Mouse (Mus musculus): ENCODE data around the gene Otud4. TPM values are rescaled to one million over a fixed set of nuclear protein-coding genes. Genes with fewer than 3 reads are reported as not detected.

Gene Otud4
- polyA plus RNA-seq, 1 experiment, result 20.9 TPM

DNA sequence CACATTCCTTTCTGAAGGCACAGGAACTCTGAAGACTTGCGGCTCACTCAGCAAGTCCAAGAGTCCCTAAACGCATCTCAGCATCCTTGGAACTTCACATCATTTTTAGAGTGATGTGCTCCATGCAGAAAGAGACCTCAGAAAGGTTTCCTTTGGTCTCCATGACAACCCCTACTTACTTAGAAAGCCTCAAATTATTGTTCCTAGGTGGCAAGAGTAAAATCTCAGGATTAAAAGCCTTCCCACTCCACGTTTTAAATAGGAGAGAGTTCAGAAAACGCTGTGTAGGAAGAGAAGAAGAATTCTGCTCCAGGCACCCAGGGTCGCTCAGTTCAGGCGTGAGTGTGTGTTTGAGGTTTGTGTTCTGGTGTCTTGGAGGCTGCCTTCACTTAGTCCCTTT, 27.1 kb upstream of the Otud4 start:
- H3K4me3 ChIP-seq (ENCODE audit: extremely low read depth, insufficient read depth, insufficient read length), result no peak overlapping the region
- H3K36me3 ChIP-seq (ENCODE audit: control insufficient read depth, insufficient read depth, low read length), result no peaks in the 10 kb centered on the region
- DNase-seq (ENCODE audit: low read depth in 1 of 2, low spot score in 2 of 2), result no peak
- TF ChIP-seq POLR2A (IDR thresholded peaks at IDR 0.05; ENCODE audit: low read depth, low read length) (no peak), CTCF (IDR thresholded peaks at IDR 0.05; ENCODE audit: extremely low read depth, insufficient read depth, insufficient read length, insufficient replicate concordance) (no peak)
- H3K27me3 ChIP-seq (ENCODE audit: control insufficient read depth, insufficient read depth, low read length), result no peaks in the 10 kb centered on the region
- 76% methylated on average over 6 of the region's 6 CpGs for WGBS
- peaks cover 4% of the 10 kb centered on the region; the same call in 1 of the 2 replicates for H3K4me1 ChIP-seq (ENCODE audit: control insufficient read depth, insufficient read depth, insufficient read length)
- H3K27ac ChIP-seq (ENCODE audit: insufficient read depth, low read length), result no peak overlapping the region

DNA sequence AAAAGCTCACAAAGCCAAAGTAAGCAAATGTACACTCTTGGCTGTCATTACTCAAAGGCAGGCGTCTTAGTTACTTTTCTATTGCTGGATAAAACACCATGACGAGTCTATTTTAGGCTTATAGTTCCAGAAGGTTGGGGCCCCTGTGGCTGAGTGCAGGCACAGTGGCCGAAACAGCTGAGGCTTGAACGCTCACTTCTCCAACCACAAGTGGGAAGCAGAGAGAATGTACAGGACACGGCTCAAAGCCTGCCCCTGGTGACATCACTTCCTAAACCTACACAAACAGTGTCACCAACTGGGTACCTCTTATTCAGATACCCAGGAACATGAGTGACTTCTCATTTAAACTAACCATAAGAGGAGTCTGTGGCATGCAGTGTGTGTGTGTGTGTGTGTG, 26.5 kb upstream of the Otud4 start:
- 4% methylated on average over 5 of the region's 5 CpGs for WGBS
- peak overlapping the region; percentile 57 for H3K27ac ChIP-seq (ENCODE audit: insufficient read depth, low read length)
- H3K4me3 ChIP-seq (ENCODE audit: extremely low read depth, insufficient read depth, insufficient read length), result no peak overlapping the region
- TF ChIP-seq CTCF (IDR thresholded peaks at IDR 0.05; ENCODE audit: extremely low read depth, insufficient read depth, insufficient read length, insufficient replicate concordance), result no peak; the same call in 1 of the 2 replicates
- TF ChIP-seq POLR2A (IDR thresholded peaks at IDR 0.05; ENCODE audit: low read depth, low read length), result no peak
- peaks cover 4% of the 10 kb centered on the region; the same call in 1 of the 2 replicates for H3K4me1 ChIP-seq (ENCODE audit: control insufficient read depth, insufficient read depth, insufficient read length)
- DNase-seq (ENCODE audit: low read depth in 1 of 2, low spot score in 2 of 2), result peak; percentile 57 to 60
- no peaks in the 10 kb centered on the region for H3K27me3 ChIP-seq (ENCODE audit: control insufficient read depth, insufficient read depth, low read length)
- no peaks in the 10 kb centered on the region for H3K36me3 ChIP-seq (ENCODE audit: control insufficient read depth, insufficient read depth, low read length)

DNA sequence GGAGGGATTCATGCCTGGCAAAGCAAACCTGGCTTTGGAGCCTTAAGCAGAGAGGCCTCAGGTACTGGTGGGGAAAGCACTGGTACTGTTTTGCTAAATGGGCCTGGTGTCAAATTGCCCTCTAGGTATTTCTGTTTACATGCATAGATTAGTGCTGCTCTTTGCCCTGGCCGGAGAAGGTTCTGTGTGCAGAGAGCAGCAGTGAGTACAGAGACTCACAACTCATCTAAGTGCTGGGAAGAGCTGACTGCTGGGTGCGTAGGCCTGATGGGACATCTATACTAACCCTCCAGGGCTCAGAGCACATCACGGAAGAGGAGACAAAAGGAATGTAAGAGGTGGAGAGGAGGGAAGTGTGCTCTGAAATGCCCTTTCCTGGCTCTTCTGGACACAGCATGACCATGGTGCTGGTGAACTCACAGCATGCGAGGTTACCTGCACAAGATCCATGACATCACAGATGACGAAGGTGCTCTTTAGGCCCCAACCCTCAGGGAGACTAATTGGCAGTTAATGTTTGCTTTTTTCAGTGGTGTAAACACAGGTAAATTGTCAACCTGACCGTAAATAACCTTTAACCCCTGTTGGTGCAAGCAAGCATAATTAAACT, 23.6 kb upstream of the Otud4 start:
- Histone ChIP-seq H3K27ac (ENCODE audit: insufficient read depth, low read length) (no peak overlapping the region), H3K4me3 (ENCODE audit: extremely low read depth, insufficient read depth, insufficient read length) (no peak overlapping the region), H3K4me1 (ENCODE audit: control insufficient read depth, insufficient read depth, insufficient read length) (peaks cover 4% of the 10 kb centered on the region; the same call in 1 of the 2 replicates), H3K36me3 (ENCODE audit: control insufficient read depth, insufficient read depth, low read length) (no peaks in the 10 kb centered on the region), H3K27me3 (ENCODE audit: control insufficient read depth, insufficient read depth, low read length) (no peaks in the 10 kb centered on the region)
- DNase-seq (ENCODE audit: low read depth in 1 of 2, low spot score in 2 of 2), result no peak
- TF ChIP-seq CTCF (IDR thresholded peaks at IDR 0.05; ENCODE audit: extremely low read depth, insufficient read depth, insufficient read length, insufficient replicate concordance), result no peak
- 93% methylated on average over 6 of the region's 6 CpGs for WGBS

DNA sequence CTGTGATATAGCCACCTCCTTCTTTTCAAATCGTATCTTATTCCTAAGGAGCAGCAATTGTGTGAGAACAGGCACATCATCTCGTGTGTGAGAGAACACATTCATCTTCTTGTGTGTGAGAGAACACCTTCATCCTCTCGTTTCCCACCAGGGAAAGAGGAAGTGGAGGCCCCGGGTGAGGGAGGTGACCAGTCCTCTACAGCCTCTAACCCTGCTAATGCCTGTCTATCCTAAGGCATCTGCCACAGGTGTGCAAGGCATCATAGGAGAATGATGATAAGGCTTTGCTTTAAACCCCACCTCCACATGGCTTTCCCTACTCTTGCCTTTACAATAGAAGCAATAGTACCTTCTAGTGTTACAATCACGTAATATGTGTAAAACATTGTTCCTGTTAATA, 20.5 kb upstream of the Otud4 start:
- Histone ChIP-seq H3K27me3 (ENCODE audit: control insufficient read depth, insufficient read depth, low read length) (no peaks in the 10 kb centered on the region), H3K36me3 (ENCODE audit: control insufficient read depth, insufficient read depth, low read length) (no peaks in the 10 kb centered on the region), H3K4me3 (ENCODE audit: extremely low read depth, insufficient read depth, insufficient read length) (no peak overlapping the region), H3K4me1 (ENCODE audit: control insufficient read depth, insufficient read depth, insufficient read length) (no peaks in the 10 kb centered on the region), H3K27ac (ENCODE audit: insufficient read depth, low read length) (no peak overlapping the region)
- 45% methylated on average over 5 of the region's 5 CpGs for WGBS
- no peak for TF ChIP-seq CTCF (IDR thresholded peaks at IDR 0.05; ENCODE audit: extremely low read depth, insufficient read depth, insufficient read length, insufficient replicate concordance)
- DNase-seq (ENCODE audit: low read depth in 1 of 2, low spot score in 2 of 2), result no peak

DNA sequence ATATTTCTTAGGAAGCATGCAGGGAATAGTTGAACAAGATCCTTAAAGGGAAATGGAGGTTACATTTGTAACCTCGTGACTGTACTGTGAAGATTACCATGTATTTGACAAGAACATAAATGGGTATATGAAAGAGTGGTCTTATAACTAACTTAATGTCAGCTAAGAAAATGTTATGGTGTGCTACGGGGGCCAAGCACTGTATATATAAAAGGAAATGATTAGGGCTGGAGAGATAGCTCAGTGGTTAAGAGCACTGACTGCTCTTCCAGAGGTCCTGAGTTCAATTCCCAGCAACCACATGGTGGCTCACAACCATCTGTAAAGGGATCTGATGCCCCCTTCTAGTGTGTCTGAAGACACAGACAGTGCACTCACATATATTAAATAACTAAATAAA, 20.1 kb upstream of the Otud4 start:
- TF ChIP-seq POLR2A (IDR thresholded peaks at IDR 0.05; ENCODE audit: low read depth, low read length), result no peak
- no peak for TF ChIP-seq CTCF (IDR thresholded peaks at IDR 0.05; ENCODE audit: extremely low read depth, insufficient read depth, insufficient read length, insufficient replicate concordance)
- no peak for DNase-seq (ENCODE audit: low read depth in 1 of 2, low spot score in 2 of 2)
- Histone ChIP-seq H3K4me3 (ENCODE audit: extremely low read depth, insufficient read depth, insufficient read length) (no peak overlapping the region), H3K4me1 (ENCODE audit: control insufficient read depth, insufficient read depth, insufficient read length) (no peaks in the 10 kb centered on the region), H3K27me3 (ENCODE audit: control insufficient read depth, insufficient read depth, low read length) (no peaks in the 10 kb centered on the region), H3K36me3 (ENCODE audit: control insufficient read depth, insufficient read depth, low read length) (no peaks in the 10 kb centered on the region), H3K27ac (ENCODE audit: insufficient read depth, low read length) (no peak overlapping the region)
- 75% methylated on average over 2 of the region's 2 CpGs for WGBS

DNA sequence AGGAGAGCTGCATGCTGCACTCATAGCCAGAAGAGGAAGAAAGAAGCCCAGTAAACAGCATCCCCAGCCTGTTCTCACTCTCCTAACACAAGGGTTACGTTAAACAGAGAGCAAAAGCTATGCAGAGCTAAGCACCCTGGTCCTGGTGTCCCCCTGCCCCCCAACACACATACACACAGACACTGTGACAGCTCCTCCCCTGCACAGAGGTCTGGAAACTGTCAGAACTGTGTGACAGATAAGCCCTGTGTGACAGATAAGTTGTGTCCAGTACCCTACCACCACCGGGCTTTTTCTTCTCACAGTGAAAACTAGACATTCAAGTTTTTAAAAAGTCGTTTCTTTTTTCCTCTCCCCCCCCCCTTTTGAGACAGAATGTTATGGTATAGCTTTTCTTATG, 19.4 kb upstream of the Otud4 start:
- no peaks in the 10 kb centered on the region for H3K4me1 ChIP-seq (ENCODE audit: control insufficient read depth, insufficient read depth, insufficient read length)
- TF ChIP-seq CTCF (IDR thresholded peaks at IDR 0.05; ENCODE audit: extremely low read depth, insufficient read depth, insufficient read length, insufficient replicate concordance), result no peak
- H3K27ac ChIP-seq (ENCODE audit: insufficient read depth, low read length), result no peak overlapping the region
- 36% methylated on average over 3 of the region's 3 CpGs for WGBS
- H3K27me3 ChIP-seq (ENCODE audit: control insufficient read depth, insufficient read depth, low read length), result no peaks in the 10 kb centered on the region
- DNase-seq (ENCODE audit: low read depth in 1 of 2, low spot score in 2 of 2), result no peak
- no peak overlapping the region for H3K4me3 ChIP-seq (ENCODE audit: extremely low read depth, insufficient read depth, insufficient read length)
- H3K36me3 ChIP-seq (ENCODE audit: control insufficient read depth, insufficient read depth, low read length), result no peaks in the 10 kb centered on the region

DNA sequence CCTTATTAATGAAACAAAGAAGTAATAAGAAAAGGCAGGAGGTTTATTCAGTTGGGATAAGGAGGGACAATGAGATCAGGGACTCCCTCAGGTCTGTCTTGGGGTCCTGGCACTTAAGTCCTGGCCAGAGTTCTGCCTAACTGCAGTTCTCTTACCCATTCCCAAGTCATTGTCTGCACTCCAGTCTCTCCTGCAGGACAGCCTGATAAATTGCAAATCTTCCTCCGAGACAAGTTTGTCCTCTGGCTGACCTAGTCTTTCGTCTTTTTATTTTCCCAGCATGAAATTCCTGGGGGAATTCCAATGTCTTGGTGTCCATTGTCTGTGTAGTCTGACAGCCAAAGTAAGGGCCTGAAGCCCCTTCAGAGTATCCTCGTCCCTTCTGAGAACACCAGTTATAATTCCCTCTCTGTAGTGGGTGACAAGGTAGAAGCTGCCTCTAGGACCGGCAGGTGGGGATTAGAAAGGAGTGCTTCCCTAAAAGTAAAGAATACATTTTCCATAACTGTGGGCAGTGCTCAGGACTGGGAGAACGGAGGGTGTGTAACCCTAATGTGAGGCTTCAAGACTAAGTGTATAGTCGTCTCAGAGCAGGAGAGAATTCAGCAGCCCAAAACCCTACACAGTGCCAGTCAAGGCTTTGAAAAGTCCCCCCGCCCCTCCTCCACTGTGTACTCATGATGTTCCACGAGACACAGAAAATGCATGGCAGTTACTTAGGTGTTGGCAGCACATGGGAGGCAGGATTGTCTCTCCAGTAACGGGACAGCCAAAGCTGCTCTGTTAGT, 18.7 kb upstream of the Otud4 start:
- Histone ChIP-seq H3K27me3 (ENCODE audit: control insufficient read depth, insufficient read depth, low read length) (no peaks in the 10 kb centered on the region), H3K36me3 (ENCODE audit: control insufficient read depth, insufficient read depth, low read length) (no peaks in the 10 kb centered on the region), H3K4me1 (ENCODE audit: control insufficient read depth, insufficient read depth, insufficient read length) (no peaks in the 10 kb centered on the region), H3K27ac (ENCODE audit: insufficient read depth, low read length) (no peak overlapping the region), H3K4me3 (ENCODE audit: extremely low read depth, insufficient read depth, insufficient read length) (no peak overlapping the region)
- TF ChIP-seq CTCF (IDR thresholded peaks at IDR 0.05; ENCODE audit: extremely low read depth, insufficient read depth, insufficient read length, insufficient replicate concordance) (no peak), POLR2A (IDR thresholded peaks at IDR 0.05; ENCODE audit: low read depth, low read length) (no peak)
- WGBS, result 79% methylated on average over 9 of the region's 9 CpGs
- DNase-seq (ENCODE audit: low read depth in 1 of 2, low spot score in 2 of 2), result no peak

Data from spleen, adult 2 months (tissue).